Mouse (Mus musculus): ENCODE data around the gene Shroom2.

The Shroom2 gene

DNA sequence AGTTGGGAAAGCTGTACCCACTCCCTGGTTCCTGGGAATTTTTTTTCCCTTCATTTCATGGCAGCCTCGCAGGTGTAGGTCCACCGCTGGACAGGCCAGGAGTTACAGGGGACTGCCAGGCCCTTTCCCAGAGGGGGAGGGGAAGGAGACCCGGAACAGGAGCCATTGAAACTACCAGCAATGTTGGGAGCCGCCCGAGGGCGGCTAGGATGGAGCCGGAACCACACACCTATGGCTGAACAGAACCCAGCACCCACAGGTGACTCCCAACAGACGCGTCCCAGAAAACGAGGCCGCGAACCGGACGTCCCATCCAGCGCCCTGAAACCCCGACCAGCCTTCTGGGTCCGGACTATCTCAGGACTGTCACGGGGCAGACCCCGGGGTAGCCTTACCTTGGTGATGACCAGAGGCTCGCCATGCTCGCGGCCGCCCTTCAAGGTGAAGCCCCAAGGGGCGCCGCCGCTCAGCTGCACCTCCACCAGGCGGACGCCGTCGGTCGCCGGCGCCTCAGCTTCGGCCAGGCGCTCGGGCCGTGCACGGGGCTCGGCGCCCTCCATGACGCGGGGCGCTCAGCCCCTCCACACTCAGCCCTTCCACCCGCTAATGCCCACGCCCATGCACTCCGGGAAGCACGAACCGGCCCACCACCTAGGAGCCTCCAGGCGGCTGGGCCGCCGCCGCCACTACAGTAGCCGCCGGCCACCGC is at the start of gene Shroom2:
TSS of gene Shroom2 (minus strand) at position 575 of the 709 bp plus-strand sequence.
- in situ Hi-C loops (cut with MboI, MseI) = no loop called here

GRCm38 (mm10) chrX:152818996-152819395 is 49.7 kb upstream of the Shroom2 start:
- in situ Hi-C loops (cut with MboI, MseI) = no loop called here

DNA sequence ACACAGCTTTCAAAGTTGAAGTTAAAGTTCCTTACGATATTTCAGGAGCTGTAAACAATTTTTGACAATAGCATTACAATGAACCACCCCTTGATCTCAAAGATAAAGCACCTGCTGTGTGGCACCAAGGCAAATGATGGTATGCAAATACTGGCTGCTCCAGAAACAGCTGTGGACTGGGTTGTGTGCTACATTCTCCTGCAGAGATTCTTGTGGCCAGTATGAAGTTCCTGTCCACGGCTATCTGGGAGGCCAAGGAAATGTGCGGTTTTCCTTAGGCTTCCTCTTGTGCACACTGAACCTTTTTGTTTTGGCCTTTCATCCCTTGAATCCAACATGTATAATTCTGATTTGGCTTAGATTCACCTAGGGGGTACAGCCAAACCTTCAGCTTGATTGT is 44.1 kb upstream of the Shroom2 start:
- in situ Hi-C loops (cut with MboI, MseI) = no loop called here

DNA sequence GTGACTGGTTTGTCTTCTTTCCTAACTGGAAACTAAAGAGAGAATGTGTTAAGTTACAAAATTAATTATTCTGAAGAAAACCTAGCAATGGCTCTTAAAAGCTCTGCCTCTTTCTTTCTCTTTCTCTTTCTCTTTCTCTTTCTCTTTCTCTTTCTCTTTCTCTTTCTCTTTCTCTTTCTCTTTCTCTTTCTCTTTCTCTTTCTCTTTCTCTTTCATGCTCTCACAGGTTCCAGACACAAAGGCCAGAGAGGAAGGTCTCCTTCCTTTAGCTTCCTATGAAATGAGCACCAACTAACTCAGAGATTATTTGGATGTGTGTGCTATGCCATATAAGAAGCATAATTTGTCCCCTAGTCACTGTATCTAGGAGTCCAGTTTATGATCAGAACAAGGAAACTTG is 36.1 kb upstream of the Shroom2 start:
- in situ Hi-C loops (cut with MboI, MseI) = no loop called here

DNA sequence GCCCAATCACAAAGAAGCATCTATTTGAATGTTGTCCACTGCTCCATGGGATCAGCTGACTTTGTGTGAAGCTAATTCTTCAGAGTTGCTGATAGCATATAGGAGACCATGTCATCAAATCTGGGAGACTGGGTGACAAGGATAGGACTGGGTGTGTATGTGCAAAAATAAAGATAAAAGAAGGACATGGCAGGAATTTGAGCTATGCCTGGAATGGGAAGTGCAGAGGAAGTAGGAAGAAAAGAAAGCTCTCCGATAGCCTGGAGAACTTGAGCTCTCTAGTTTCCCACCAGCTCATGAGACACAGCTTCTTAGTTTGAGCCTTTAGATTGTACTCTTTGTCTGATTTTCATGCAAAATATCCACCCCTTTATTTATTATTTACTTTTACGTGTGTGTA is 19.3 kb upstream of the Shroom2 start:
- in situ Hi-C loops (cut with MboI, MseI) = no loop called here

- in situ Hi-C loops (cut with MboI, MseI) = no loop called here
Measured at GRCm38 (mm10) chrX:152788129-152788528, 18.9 kb upstream of the Shroom2 start.

DNA sequence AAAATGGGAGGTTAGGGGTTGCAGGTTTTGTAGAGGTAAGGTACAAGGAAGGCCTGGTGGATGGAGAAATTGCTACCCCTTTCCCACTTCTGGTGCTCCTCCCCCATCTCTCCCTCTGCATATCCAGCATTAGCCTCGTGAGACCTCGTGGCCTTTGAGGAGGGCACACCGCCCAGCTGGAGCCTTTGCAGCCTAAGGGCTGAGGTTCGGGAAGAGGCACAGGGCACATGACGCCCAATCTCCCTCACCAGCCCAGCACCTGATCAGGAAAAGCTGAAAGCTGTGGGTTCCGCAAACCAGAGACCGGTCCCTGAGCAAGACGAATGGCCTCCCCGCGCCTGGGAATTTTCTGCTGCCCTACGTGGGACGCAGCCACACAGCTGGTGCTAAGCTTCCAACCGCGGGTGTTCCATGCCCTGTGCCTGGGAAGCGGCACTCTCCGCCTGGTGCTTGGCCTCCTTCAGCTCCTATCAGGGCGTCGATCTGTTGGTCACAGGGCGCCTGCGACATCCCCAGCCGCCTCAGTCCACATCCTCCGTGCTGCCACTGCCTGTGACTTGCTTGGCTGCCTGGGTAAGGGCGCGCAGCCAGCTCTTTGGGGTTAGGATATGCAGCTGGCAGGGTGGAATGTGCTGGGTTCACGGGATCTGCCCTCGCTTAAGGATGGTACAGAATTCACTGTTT is 12.6 kb upstream of the Shroom2 start, which contains the start of gene Gpr143:
TSS of gene Gpr143 (plus strand) at position 202 of the 684 bp plus-strand sequence.
- in situ Hi-C loops (cut with MboI, MseI) = no loop called here

DNA sequence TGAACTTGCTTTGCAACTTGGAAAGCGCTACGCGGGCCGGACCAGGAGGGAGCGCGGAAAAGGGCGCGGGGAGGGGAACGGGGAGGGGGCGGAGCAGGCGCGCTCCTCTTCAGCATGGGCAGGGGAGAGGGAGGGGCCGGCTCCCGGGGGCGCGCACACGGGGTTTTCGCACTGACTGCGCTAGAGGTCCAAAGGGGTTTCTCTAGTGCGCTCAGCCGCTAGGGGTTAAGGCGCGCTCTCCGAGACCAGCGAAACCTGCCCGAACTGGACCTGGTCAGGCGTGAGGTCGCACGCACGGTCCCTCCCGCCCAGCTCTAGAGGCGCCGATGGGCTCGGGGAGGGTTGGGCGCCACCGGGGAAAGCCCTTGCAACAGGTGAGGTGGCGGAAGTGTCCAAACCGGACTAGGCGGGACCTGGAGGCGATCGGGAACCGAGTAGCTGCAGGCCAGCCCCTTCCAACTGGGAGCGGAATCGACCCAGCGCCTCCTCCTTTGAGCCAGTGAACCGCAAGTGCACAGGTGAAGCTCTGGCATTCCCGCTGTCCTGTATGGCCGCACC is 414 bp upstream of the Shroom2 start:
- in situ Hi-C loops (cut with MboI, MseI) = no loop called here

DNA sequence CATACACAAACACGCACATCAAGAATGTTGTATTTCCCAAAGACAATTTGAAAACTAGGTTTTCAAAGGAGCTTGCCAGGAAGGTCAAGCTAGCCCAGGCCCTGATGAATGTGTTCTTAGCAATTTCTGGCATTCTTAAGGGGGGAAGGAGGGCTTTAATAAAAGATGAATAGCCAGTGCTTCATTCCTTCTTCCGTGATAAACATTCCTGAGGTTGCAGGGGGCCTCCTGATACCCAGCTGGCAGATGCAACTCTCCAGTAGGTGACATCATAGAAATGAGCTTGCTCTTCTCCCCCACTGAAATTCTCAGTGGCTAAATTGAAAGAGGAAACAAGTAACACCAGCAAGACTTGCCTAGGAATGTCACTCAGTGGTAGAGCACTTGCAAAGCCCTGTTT is 5.1 kb downstream of the Shroom2 start:
- in situ Hi-C loops (cut with MboI, MseI) = no loop called here

DNA sequence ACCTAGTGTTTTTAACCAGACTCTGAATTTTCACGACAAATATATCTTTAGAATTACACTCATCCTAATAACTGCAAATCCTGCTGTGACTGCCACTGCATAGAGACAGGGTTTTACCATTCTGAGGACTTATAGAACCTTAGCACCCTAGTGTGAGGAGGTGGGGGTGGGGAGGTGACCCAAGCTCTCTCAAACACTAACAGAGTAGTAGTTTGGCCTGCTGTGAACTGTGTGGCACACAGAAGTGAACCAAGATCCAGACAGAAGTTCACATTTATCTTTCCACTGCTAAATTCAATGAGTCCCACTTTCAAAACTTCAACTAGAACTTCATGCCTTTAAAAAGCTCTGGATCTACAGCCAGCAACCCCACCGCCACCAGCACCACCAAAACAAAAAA is 6.4 kb downstream of the Shroom2 start:
- in situ Hi-C loops (cut with MboI, MseI) = no loop called here

DNA sequence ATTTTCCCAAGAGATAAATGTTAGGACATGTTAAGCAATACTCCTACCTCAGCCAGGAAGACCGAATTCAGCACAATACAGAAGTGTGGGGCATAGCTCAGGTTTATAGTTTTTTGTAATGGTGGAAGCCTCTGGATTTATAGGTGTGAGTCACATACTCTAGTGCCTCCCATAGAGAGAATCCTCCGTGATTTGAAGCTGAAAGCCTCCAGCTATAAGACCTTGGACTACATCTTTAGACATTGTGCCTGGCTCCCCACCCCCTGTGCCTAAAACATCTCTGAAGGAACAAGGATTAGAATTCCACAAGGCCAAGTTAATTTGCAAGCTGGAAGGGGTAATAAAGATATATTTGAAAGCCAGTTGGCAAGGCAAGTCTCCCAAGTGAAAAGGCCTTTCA is 6.8 kb downstream of the Shroom2 start:
- in situ Hi-C loops (cut with MboI, MseI) = no loop called here

GRCm38 (mm10) chrX:152756293-152756692 is 13.0 kb downstream of the Shroom2 start:
- in situ Hi-C loops (cut with MboI, MseI) = no loop called here

DNA sequence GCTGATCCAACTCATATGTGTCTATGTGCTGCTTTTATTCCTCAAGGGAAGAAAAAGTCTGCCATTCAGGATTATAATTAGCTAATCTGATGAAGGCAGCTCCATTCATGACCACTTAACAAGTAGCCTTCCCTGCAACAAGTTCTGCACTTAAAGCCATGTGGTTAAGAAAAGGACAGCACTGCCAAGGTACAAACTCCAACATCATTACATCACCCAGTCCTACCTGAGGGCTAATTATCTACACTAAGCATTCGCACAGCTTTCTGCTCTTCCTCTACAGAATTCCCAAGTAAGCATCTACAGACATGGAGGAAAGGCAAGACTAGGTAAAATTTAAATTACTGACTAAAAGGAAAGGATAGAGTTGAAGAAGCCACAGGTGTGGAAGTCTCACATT is 13.4 kb downstream of the Shroom2 start:
- in situ Hi-C loops (cut with MboI, MseI) = no loop called here

DNA sequence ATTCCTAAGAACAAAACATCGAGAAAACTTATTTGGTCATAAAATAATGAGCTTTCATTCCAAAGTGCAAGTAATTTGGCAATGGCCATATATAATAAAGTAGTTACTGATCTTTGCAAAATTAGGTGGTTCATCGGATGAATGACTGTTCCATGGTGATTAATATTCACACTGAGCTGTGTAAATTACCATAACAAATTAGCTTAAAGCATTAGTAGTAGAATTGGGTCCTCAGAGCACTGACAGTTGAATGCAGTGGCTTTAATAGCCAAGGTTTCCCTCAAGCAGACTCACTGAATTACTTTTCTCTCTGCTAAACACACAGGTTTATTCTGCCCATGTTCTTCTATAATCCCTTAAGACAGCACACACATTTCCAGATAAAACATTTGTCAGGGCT is 23.3 kb downstream of the Shroom2 start:
- in situ Hi-C loops (cut with MboI, MseI) = no loop called here

GRCm38 (mm10) chrX:152743642-152744041 is 25.6 kb downstream of the Shroom2 start:
- in situ Hi-C loops (cut with MboI, MseI) = no loop called here

- in situ Hi-C loops (cut with MboI, MseI) = no loop called here
Measured at GRCm38 (mm10) chrX:152738759-152739368, 30.4 kb downstream of the Shroom2 start.

- in situ Hi-C loops (cut with MboI, MseI) = no loop called here
Measured at GRCm38 (mm10) chrX:152738191-152738590, 31.1 kb downstream of the Shroom2 start.

DNA sequence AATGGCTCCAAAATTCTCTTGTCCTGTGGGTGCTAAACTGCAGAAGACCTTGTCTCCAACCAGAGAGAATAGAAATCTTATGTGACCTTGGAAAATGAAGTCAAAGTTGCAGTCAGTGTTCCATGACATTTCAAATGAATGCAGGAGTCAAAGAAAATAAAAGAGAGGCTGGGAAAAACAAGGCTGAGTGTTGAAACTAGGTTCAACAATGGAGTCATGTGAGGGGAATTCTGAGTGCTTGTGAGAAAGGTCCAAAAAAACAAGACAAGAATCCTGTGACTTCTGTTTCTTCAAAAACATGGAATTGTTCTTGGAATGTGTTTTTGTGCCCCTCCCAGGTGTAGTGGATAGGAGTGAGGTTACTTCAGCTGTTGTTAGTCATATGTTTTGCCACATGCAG is 34.0 kb downstream of the Shroom2 start:
- in situ Hi-C loops (cut with MboI, MseI) = no loop called here

- in situ Hi-C loops (cut with MboI, MseI) = no loop called here
Measured at GRCm38 (mm10) chrX:152716693-152717092, 52.6 kb downstream of the Shroom2 start.

DNA sequence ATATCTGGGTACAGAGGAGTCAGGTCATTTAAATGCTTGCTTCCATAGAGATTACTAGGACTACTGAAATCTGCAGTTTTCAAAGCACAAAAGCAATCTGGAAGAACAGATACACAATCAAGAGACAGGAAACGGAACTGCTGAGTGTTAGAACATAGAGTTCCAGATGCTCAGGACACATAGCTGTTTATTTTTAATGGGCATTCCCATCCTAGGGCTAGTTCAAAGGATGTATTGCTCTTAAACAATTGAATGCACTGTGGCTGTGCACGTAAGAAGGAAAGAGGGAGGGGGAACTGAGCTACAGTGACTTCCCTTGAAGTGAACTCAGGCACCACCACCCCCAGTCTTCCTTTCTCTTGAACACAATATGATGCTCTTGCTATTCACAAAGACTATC is 58.5 kb downstream of the Shroom2 start:
- in situ Hi-C loops (cut with MboI, MseI) = loop anchor here (5.0 kb wide), 1 partner anchor 1972 kb away; no protein-coding TSS in a partner anchor

- in situ Hi-C loops (cut with MboI, MseI) = no loop called here
Measured at GRCm38 (mm10) chrX:152708359-152708758, 60.9 kb downstream of the Shroom2 start.

GRCm38 (mm10) chrX:152705397-152705796 is 63.9 kb downstream of the Shroom2 start:
- in situ Hi-C loops (cut with MboI, MseI) = no loop called here

All from T-helper 17 cell (primary cell).